Mouse (Mus musculus): Measurements from ENCODE around the gene Polr2l. TPM values are rescaled to one million over a fixed set of nuclear protein-coding genes. Genes with fewer than 3 reads are reported as not detected.

Gene Polr2l
- polyA plus RNA-seq, 1 experiment from 2014 or later = 93.0 TPM

DNA sequence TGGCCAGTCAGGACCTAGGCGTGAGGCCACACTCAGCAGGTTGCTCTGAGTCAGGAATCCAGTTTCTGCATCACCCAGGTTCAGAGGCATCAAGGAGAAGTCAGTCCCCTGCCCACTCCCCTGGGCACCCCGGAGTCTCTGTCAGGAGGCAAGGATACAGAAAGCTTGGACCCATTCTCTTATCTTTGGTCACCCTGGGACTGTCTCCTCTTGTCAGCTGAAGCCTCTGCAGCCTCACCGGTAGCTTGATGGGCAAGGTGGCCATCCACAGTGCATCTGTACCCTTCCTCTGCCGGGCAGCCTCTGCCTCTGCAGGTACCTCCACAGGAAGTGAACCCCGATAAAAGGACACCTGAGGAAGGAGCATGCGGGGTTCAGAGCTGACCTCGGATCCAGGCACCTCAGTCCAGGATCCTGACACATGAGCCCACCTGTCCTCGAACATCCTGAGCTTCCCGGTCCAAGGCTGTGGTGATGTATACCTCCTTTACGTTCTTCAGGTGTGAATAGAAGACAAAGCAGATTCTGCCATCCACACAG lies 35.7 kb downstream of the Polr2l start:
- DNase-seq (ENCODE audit: low spot score) = no peak
- H3K4me1 ChIP-seq (replicated peaks; ENCODE audit: control insufficient read depth, insufficient read depth, low read length) = peaks cover 28% of the 10 kb centered on the region
- no peak overlapping the region for H3K4me2 ChIP-seq (replicated peaks)
- no peak overlapping the region for H3K9ac ChIP-seq
- no peak overlapping the region for H3K27ac ChIP-seq
- no peak for ATAC-seq (ENCODE audit: low FRiP score)
- WGBS = 93% methylated on average over 10 of the region's 10 CpGs
- no peaks in the 10 kb centered on the region; the same call in 1 of the 2 replicates for H3K36me3 ChIP-seq (replicated peaks; ENCODE audit: control insufficient read depth, insufficient read depth)
- no peaks in the 10 kb centered on the region for H3K27me3 ChIP-seq (ENCODE audit: control insufficient read depth, insufficient read depth, low read length)
- no peaks in the 10 kb centered on the region for H3K9me3 ChIP-seq (ENCODE audit: control insufficient read depth, low read length)
- H3K4me3 ChIP-seq (replicated peaks; ENCODE audit: low read length) = no peak overlapping the region

DNA sequence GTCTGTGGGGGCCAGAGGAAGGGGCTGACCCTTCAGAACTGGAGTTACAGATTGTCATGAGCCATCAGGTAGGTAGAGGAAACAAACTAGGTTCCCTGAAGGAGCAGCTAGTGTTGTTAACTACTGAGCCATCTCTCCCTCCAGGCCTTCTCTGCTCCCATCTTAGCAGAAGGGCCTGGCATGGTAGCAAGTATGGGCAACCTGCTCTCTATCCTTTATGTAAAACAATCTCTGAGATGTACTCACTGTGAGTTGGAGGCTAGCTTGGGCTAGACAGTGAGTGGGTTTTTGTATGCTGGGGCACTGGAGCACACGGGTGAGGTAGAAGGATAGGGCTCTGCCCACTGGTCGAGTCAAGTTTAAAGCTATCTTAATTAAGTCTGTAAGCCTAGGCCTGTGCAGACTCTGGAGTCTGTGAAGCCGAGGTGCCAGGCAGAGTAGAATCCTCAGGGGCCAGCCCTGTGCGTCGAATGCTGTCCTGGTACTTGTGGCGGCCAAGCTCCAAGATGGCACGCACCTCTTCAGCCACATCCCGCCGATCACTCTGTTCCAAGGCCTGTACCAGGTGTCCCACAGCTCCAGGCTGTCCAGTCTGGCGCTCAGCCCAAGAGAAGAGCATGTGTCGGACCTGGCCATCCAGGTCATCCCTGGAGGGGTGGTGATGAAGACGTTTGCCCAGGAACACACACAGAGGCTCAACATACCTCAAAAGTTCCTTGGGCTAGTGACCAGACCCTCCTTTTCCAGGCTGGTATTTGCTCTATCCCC lies 36.5 kb downstream of the Polr2l start:
- H3K27ac ChIP-seq = peak overlapping the region; percentile 71; the same call in 1 of the 2 replicates
- peaks cover 28% of the 10 kb centered on the region for H3K4me1 ChIP-seq (replicated peaks; ENCODE audit: control insufficient read depth, insufficient read depth, low read length)
- H3K4me2 ChIP-seq (replicated peaks) = peak overlapping the region; percentile 90; the same call in 1 of the 2 replicates
- 0 out of 2 replicates have a peak overlapping the region, but pooled peaks have one; percentile 76 for H3K9ac ChIP-seq
- H3K9me3 ChIP-seq (ENCODE audit: control insufficient read depth, low read length) = no peaks in the 10 kb centered on the region
- peaks cover 6% of the 10 kb centered on the region for H3K36me3 ChIP-seq (replicated peaks; ENCODE audit: control insufficient read depth, insufficient read depth)
- H3K4me3 ChIP-seq (replicated peaks; ENCODE audit: low read length) = no peak overlapping the region
- no peak for ATAC-seq (ENCODE audit: low FRiP score)
- H3K27me3 ChIP-seq (ENCODE audit: control insufficient read depth, insufficient read depth, low read length) = no peaks in the 10 kb centered on the region
- WGBS = 93% methylated on average over 12 of the region's 12 CpGs
- DNase-seq (ENCODE audit: low spot score) = no peak

DNA sequence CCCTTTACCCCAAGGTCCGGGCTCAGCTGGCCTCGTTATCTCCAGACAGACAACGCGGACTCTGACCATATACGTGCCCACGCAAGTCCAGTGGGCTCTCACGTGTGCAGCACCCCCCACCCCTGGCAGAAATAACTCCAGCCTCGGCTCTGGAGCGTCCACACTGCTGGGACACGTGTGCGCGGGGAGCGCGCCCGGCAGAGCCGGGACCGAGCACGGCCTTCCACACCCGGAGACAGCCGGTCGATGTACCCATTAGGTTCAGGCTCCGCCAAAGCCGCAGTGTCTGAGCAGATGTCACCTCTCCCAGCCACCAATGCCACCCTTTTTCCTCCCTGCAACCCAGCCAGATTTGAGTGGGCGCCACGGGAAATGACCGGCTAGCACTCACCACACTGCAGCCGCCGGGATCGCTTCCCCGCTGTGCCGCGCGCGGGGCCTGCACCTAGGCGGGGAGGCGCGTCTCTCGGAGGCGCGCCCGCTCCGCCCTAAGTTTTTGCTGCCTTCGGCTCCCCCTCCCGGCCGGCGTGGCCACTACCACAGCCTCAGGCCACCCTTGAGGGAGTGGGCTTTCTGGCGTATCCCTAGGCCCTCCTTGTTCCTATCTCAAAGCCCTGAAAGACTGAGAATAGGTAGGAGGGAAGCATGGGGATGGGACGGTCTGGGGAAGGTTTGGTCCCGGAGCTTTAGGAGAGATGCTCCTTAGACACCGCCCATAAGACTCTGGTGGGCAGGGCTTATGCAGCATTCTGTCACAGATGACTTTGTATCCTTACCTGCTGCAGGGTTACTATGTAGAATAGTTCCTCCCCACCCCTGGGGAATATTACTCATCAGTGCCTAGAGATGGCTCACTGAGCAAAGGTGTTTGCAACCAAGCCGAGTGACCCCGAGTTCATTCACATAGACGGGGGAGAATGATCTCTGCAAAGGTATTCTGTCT lies 37.5 kb downstream of the Polr2l start, which contains the start of gene Slc25a22:
TSS of gene Slc25a22 (minus strand) at position 715 of the 943 bp plus-strand sequence.
- Histone ChIP-seq H3K4me3 (replicated peaks; ENCODE audit: low read length) (peak within 1 kb of the TSS; percentile 60), H3K27me3 (ENCODE audit: control insufficient read depth, insufficient read depth, low read length) (no peaks in the 10 kb centered on the region), H3K36me3 (replicated peaks; ENCODE audit: control insufficient read depth, insufficient read depth) (peaks cover 15% of the 10 kb centered on the region), H3K27ac (peak within 1 kb of the TSS; percentile 71), H3K9me3 (ENCODE audit: control insufficient read depth, low read length) (no peaks in the 10 kb centered on the region), H3K9ac (peak within 1 kb of the TSS; percentile 76), H3K4me1 (replicated peaks; ENCODE audit: control insufficient read depth, insufficient read depth, low read length) (peaks cover 25% of the 10 kb centered on the region), H3K4me2 (replicated peaks) (peak within 1 kb of the TSS; percentile 90)
- DNase-seq (ENCODE audit: low spot score) = peak; percentile 81
- peak; percentile 78 for ATAC-seq (ENCODE audit: low FRiP score)
- WGBS = 5% methylated on average over 52 of the region's 53 CpGs

DNA sequence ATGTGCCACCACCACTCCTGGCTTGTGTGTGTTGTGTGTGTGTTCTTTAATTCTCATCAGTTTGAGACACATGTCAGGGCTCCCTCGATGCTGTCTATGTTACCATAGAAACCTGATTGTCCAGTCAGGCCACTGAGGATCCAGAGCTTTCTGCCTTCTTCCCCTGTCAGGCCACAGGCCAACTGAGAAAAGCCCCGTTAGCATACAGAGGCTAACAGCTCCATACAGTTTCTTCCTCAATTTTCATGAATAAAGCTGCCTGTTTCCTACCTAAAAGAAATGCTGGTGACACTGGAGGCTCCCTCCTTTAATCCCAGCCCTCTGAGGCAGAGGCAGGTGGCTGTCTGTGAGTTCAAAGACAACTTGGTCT lies 38.4 kb downstream of the Polr2l start:
- Histone ChIP-seq H3K36me3 (replicated peaks; ENCODE audit: control insufficient read depth, insufficient read depth) (peaks cover 24% of the 10 kb centered on the region), H3K9me3 (ENCODE audit: control insufficient read depth, low read length) (no peaks in the 10 kb centered on the region), H3K4me2 (replicated peaks) (peak overlapping the region; percentile 90), H3K4me1 (replicated peaks; ENCODE audit: control insufficient read depth, insufficient read depth, low read length) (peaks cover 25% of the 10 kb centered on the region), H3K27me3 (ENCODE audit: control insufficient read depth, insufficient read depth, low read length) (no peaks in the 10 kb centered on the region), H3K9ac (peak overlapping the region; percentile 76), H3K4me3 (replicated peaks; ENCODE audit: low read length) (peak overlapping the region; percentile 60), H3K27ac (no peak overlapping the region; the same call in 1 of the 2 replicates)
- ATAC-seq (ENCODE audit: low FRiP score) = no peak
- no peak for DNase-seq (ENCODE audit: low spot score)
- WGBS = 56% methylated on average over 2 of the region's 2 CpGs

DNA sequence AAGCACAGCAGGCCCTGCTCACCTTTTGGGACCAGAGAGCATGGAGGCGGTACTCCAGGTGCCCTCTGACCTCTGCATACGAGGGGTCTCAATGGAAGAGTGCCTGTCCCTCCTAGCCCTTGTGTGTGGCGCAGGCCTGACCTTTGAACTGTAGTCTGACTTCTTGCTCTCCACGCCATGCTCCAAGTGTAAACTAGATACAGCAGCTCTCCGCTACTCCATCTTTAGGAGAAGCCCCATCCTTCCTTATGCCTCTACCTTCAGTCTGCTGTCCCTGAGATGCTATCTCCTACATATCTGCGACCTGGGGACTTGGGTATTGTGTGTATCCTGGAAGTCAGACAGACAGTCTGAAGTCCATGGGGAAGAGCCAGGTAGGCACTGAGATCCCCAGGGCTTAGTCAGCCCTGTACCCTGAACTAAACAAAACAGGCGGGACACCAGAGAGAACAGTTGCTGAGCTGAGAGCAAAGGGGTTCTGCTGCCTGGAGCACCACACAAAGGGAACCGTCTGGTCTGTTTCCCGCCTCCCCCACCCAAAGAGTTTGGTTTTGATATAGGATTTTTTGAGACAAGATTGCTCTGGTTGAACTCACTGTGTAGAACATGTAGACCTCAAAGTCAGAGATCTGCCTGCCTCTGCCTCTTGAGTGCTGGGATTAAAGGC lies 38.9 kb downstream of the Polr2l start:
- no peak overlapping the region for H3K27ac ChIP-seq
- H3K9me3 ChIP-seq (ENCODE audit: control insufficient read depth, low read length) = no peaks in the 10 kb centered on the region
- H3K27me3 ChIP-seq (ENCODE audit: control insufficient read depth, insufficient read depth, low read length) = no peaks in the 10 kb centered on the region
- peak overlapping the region; percentile 90 for H3K4me2 ChIP-seq (replicated peaks)
- peaks cover 29% of the 10 kb centered on the region for H3K36me3 ChIP-seq (replicated peaks; ENCODE audit: control insufficient read depth, insufficient read depth)
- ATAC-seq (ENCODE audit: low FRiP score) (no peak), DNase-seq (ENCODE audit: low spot score) (no peak)
- 69% methylated on average over 9 of the region's 9 CpGs for WGBS
- H3K4me1 ChIP-seq (replicated peaks; ENCODE audit: control insufficient read depth, insufficient read depth, low read length) = peaks cover 25% of the 10 kb centered on the region
- peak overlapping the region; percentile 76; the same call in 1 of the 2 replicates for H3K9ac ChIP-seq
- H3K4me3 ChIP-seq (replicated peaks; ENCODE audit: low read length) = peak overlapping the region; percentile 46

DNA sequence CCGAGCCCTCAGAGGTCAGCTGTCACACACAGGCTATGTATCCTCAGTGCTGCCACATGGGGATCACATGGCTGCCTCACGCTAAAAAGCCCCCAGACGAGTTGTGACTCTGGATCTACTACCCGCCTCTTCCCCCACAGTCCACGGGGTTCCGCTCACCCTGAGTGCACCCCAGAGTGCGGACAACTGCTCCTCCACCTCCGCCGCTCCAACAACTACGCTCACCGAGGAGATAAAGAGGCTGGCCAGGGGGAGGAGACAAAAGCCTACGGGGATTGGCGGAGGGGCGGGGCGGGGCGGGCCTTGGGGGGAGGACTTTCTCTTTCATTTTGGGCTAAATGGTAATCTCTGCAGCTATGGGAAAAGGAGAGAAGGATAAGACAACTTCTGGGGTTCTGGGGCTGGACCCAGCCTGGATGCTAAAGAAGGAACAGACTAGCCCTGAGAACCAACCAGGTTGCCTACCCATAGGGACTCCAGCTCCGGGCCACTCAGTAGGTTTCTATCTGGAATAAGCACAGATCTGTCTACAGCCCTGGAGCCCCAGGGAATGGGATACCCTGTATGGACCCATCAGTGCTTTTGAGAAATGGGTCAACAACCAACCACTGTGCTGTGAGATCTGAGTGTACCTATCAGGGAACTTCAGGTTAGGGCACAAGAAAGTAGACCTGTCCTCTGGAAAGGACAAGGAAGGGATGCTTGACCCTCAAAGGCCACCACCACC lies 39.6 kb downstream of the Polr2l start:
- Histone ChIP-seq H3K27ac (peak overlapping the region; percentile 66), H3K9me3 (ENCODE audit: control insufficient read depth, low read length) (no peaks in the 10 kb centered on the region), H3K27me3 (ENCODE audit: control insufficient read depth, insufficient read depth, low read length) (no peaks in the 10 kb centered on the region), H3K4me2 (replicated peaks) (peak overlapping the region; percentile 90), H3K36me3 (replicated peaks; ENCODE audit: control insufficient read depth, insufficient read depth) (peaks cover 36% of the 10 kb centered on the region), H3K4me3 (replicated peaks; ENCODE audit: low read length) (peak overlapping the region; percentile 46), H3K4me1 (replicated peaks; ENCODE audit: control insufficient read depth, insufficient read depth, low read length) (peaks cover 25% of the 10 kb centered on the region), H3K9ac (peak overlapping the region; percentile 70)
- ATAC-seq (ENCODE audit: low FRiP score) = no peak
- 4% methylated on average over 17 of the region's 17 CpGs for WGBS
- no peak for DNase-seq (ENCODE audit: low spot score)

DNA sequence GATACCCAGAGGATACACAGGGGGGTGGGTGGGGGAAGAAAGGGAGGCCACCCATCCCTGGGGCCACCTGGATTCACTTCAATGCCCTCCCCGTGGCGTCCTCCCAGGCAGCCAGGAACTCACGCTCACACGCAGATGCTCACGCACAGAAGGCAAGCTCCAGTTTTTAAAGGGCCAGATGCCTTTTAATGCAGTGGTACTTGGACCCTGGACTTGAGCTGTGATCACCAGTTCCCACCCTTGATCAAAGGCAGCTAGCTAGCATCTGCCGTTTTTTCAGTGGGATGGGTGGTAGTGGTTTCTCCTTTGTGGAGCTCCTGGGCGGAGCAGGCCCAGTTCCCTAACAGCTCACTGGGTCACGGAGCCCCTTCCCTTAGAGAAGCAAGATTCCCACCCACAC lies 40.5 kb downstream of the Polr2l start:
- no peaks in the 10 kb centered on the region for H3K9me3 ChIP-seq (ENCODE audit: control insufficient read depth, low read length)
- peak overlapping the region; percentile 66 for H3K27ac ChIP-seq
- H3K27me3 ChIP-seq (ENCODE audit: control insufficient read depth, insufficient read depth, low read length) = no peaks in the 10 kb centered on the region
- peaks cover 25% of the 10 kb centered on the region for H3K4me1 ChIP-seq (replicated peaks; ENCODE audit: control insufficient read depth, insufficient read depth, low read length)
- DNase-seq (ENCODE audit: low spot score) (peak; percentile 71), ATAC-seq (ENCODE audit: low FRiP score) (peak; percentile 25; the same call in 1 of the 2 replicates)
- WGBS = 12% methylated on average over 8 of the region's 8 CpGs
- peak overlapping the region; percentile 70 for H3K9ac ChIP-seq
- H3K4me3 ChIP-seq (replicated peaks; ENCODE audit: low read length) = peak overlapping the region; percentile 46
- H3K36me3 ChIP-seq (replicated peaks; ENCODE audit: control insufficient read depth, insufficient read depth) = peaks cover 39% of the 10 kb centered on the region
- peak overlapping the region; percentile 90 for H3K4me2 ChIP-seq (replicated peaks)

Measured in hindbrain, embryonic 14.5 days (tissue).